Mouse (Mus musculus) heart, adult 2 months (tissue): Measurements from ENCODE around the gene Heatr1. TPM values are rescaled to one million over a fixed set of nuclear protein-coding genes. Genes with fewer than 3 reads are reported as not detected.

Experiments
- DNase-seq, 2 experiments: peaks; one replicate each; pipeline ENCODE4 v3.0.0; 2021
- H3K27ac ChIP-seq: fragments of 200-600 bp; 2 replicates; pipeline ENCODE4 v1.8.1; 2022
- H3K27me3 ChIP-seq: fragments of 200-500 bp; 2 replicates; pipeline ENCODE4 v1.6.1; 2012; ENCODE audit warnings: mild to moderate bottlenecking, low read length, inconsistent platforms, mixed read lengths; ENCODE audit not compliant: control insufficient read depth, insufficient read depth
- H3K36me3 ChIP-seq: fragments of 200-500 bp; 2 replicates; pipeline ENCODE4 v1.6.1; 2012; ENCODE audit warnings: low read length, inconsistent platforms; ENCODE audit not compliant: control insufficient read depth, insufficient read depth
- H3K4me1 ChIP-seq: fragments of 200-500 bp; 2 replicates; pipeline ENCODE4 v1.6.1; 2011; ENCODE audit warnings: low read length; ENCODE audit not compliant: control insufficient read depth, insufficient read depth
- H3K4me3 ChIP-seq: fragments of 200-600 bp; 2 replicates; pipeline ENCODE4 v1.8.1; 2022
- H3K79me2 ChIP-seq: fragments of 200-500 bp; replicated peaks from 2 replicates; pipeline ENCODE4 v1.6.1; 2012; ENCODE audit warnings: mild to moderate bottlenecking, inconsistent platforms, low read length, moderate library complexity, mixed read lengths; ENCODE audit not compliant: control insufficient read depth, insufficient read depth
- H3K9ac ChIP-seq: fragments of 200-500 bp; 2 replicates; pipeline ENCODE4 v1.6.1; 2012; ENCODE audit warnings: low read depth, mild to moderate bottlenecking, control low read depth, inconsistent platforms, low read length, mixed read lengths
- CTCF ChIP-seq: fragments of 200-600 bp; IDR thresholded peaks from 2 replicates; pipeline ENCODE4 v1.8.1; 2022; ENCODE audit warnings: antibody characterized with exemption, mild to moderate bottlenecking, moderate library complexity
- EP300 ChIP-seq: fragments of 200-500 bp; IDR thresholded peaks from 2 replicates; pipeline ENCODE4 v1.6.1; 2011; ENCODE audit warnings: low read depth, low read length, control low read depth; ENCODE audit not compliant: insufficient read depth
- POLR2A ChIP-seq: fragments of 200-500 bp; IDR thresholded peaks from 2 replicates; pipeline ENCODE4 v1.6.1; 2011; ENCODE audit warnings: mild to moderate bottlenecking, low read depth, low read length, control low read depth; ENCODE audit not compliant: insufficient read depth
- WGBS: fragments of 180-500 bp; shearing (Covaris S2); methylation state at CpG from one replicate; pipeline ENCODE4 v1.1.7; 2018; 5-methylcytosine and 5-hydroxymethylcytosine counted together
- intact Hi-C: fragments of 180-260 bp; cut with DNase I; formaldehyde crosslinking; loops from one replicate; pipeline ENCODE4 v1.15.1; 2025
- polyA plus RNA-seq: library from polyadenylated mRNA; depleted of rRNA; stranded (reverse); fragments of >200 nt; gene quantifications from 2 replicates; pipeline ENCODE4 v1.2.3, GENCODE M21; 2012
- total RNA-seq, 2 experiments: library from RNA; stranded (reverse); gene quantifications; 2 replicates each; pipeline ENCODE4 v1.2.3; 2021

The Heatr1 gene
- total and polyA plus RNA-seq, 3 experiments: 7.4 to 16.1 (median 16.1) TPM

- Histone ChIP-seq H3K36me3 (no peaks in the 10 kb centered on the region), H3K4me3 (no peak within 1 kb of the TSS), H3K27me3 (no peaks in the 10 kb centered on the region), H3K9ac (no peak within 1 kb of the TSS), H3K4me1 (peaks cover 3% of the 10 kb centered on the region), H3K79me2 (no peaks in the 10 kb centered on the region), H3K27ac (no peak within 1 kb of the TSS)
- WGBS: 85% methylated on average over 1 of the region's 1 CpGs
- TF ChIP-seq POLR2A: no peak
- no peak for TF ChIP-seq CTCF
- no peak for TF ChIP-seq EP300
- DNase-seq: no peak
- intact Hi-C loops: loop anchor here (5.0 kb wide), 1 partner anchor 68 kb away; the partner anchor contains the start of gene Heatr1
These were observed 70.0 kb downstream of the Heatr1 start, which contains the start of gene Lgals8 for GRCm38 (mm10) chr13:12464844-12465243. Gene Lgals8 (minus strand): TSS chr13:12464944.

- no peak overlapping the region for H3K27ac ChIP-seq
- DNase-seq: peak in 1 of 2 experiments; percentile 14
- no peak overlapping the region for H3K9ac ChIP-seq
- 80% methylated on average over 1 of the region's 1 CpGs for WGBS
- intact Hi-C loops: no loop called here
- no peaks in the 10 kb centered on the region for H3K36me3 ChIP-seq
- H3K4me3 ChIP-seq: no peak overlapping the region
- TF ChIP-seq EP300 (no peak), CTCF (no peak), POLR2A (no peak)
- no peaks in the 10 kb centered on the region for H3K79me2 ChIP-seq
- H3K4me1 ChIP-seq: no peaks in the 10 kb centered on the region
- H3K27me3 ChIP-seq: no peaks in the 10 kb centered on the region
These were observed 73.7 kb downstream of the Heatr1 start for GRCm38 (mm10) chr13:12468488-12468887.

- no peaks in the 10 kb centered on the region for H3K36me3 ChIP-seq
- no peak overlapping the region for H3K9ac ChIP-seq
- H3K27me3 ChIP-seq: no peaks in the 10 kb centered on the region
- no peak overlapping the region for H3K27ac ChIP-seq
- no peaks in the 10 kb centered on the region for H3K4me1 ChIP-seq
- peak; percentile 59 to 74 for DNase-seq
- no peak overlapping the region for H3K4me3 ChIP-seq
- H3K79me2 ChIP-seq: no peaks in the 10 kb centered on the region
- peak; percentile 98 for TF ChIP-seq CTCF
- no peak for TF ChIP-seq POLR2A
- 0 out of 2 replicates have a peak, but pooled peaks have one; percentile 47 for TF ChIP-seq EP300
- 36% methylated on average over 8 of the region's 8 CpGs for WGBS
- intact Hi-C loops: loop anchor here (1.0 to 5.0 kb wide), 4 partner anchors 64 to 858 kb away; no protein-coding TSS in a partner anchor
These were observed 79.0 kb downstream of the Heatr1 start for GRCm38 (mm10) chr13:12473724-12474378.

GRCm38 (mm10) chr13:12475239-12475638 lies 80.4 kb downstream of the Heatr1 start:
- Histone ChIP-seq H3K4me3 (no peak overlapping the region), H3K4me1 (no peaks in the 10 kb centered on the region), H3K79me2 (no peaks in the 10 kb centered on the region), H3K27me3 (no peaks in the 10 kb centered on the region), H3K27ac (no peak overlapping the region), H3K36me3 (no peaks in the 10 kb centered on the region), H3K9ac (no peak overlapping the region)
- 58% methylated on average over 6 of the region's 6 CpGs for WGBS
- TF ChIP-seq CTCF (no peak), EP300 (no peak), POLR2A (no peak)
- no peak for DNase-seq
- intact Hi-C loops: no loop called here

GRCm38 (mm10) chr13:12476886-12477285 lies 82.1 kb downstream of the Heatr1 start:
- H3K79me2 ChIP-seq: no peaks in the 10 kb centered on the region
- no peaks in the 10 kb centered on the region for H3K36me3 ChIP-seq
- no peak overlapping the region for H3K4me3 ChIP-seq
- no peak for TF ChIP-seq CTCF
- no peak for TF ChIP-seq EP300
- no peak for TF ChIP-seq POLR2A
- H3K27ac ChIP-seq: no peak overlapping the region
- no peak overlapping the region for H3K9ac ChIP-seq
- H3K4me1 ChIP-seq: no peaks in the 10 kb centered on the region
- 94% methylated on average over 4 of the region's 4 CpGs for WGBS
- H3K27me3 ChIP-seq: no peaks in the 10 kb centered on the region
- intact Hi-C loops: no loop called here
- no peak for DNase-seq

GRCm38 (mm10) chr13:12478301-12478700 lies 83.5 kb downstream of the Heatr1 start:
- H3K27ac ChIP-seq: no peak overlapping the region
- no peak for DNase-seq
- no peaks in the 10 kb centered on the region for H3K79me2 ChIP-seq
- TF ChIP-seq EP300 (no peak), POLR2A (no peak), CTCF (no peak)
- WGBS: 77% methylated on average over 15 of the region's 15 CpGs
- no peak overlapping the region for H3K4me3 ChIP-seq
- H3K36me3 ChIP-seq: no peaks in the 10 kb centered on the region
- no peak overlapping the region for H3K9ac ChIP-seq
- no peaks in the 10 kb centered on the region for H3K27me3 ChIP-seq
- intact Hi-C loops: no loop called here
- H3K4me1 ChIP-seq: no peaks in the 10 kb centered on the region
